Mouse (Mus musculus) neural tube, embryonic 14.5 days (tissue): ENCODE data around the gene Nfib. TPM values are rescaled to one million over a fixed set of nuclear protein-coding genes. Genes with fewer than 3 reads are reported as not detected.

ENCODE experiments used
- ATAC-seq: fragments of 200-750 bp; cut with Nextera tagmentation; 2 replicates; pipeline ENCODE4 v1.8.0; 2017; ENCODE audit warnings: low read depth, mild to moderate bottlenecking, moderate TSS enrichment, moderate library complexity
- H3K27ac ChIP-seq: fragments of 300-500 bp; sonication (generic); 2 replicates; pipeline ENCODE4 v1.5.1; 2014; ENCODE audit warnings: low read depth, mild to moderate bottlenecking, control low read depth, low read length, moderate library complexity, mixed read lengths
- H3K27me3 ChIP-seq: fragments of 300-500 bp; sonication (generic); 2 replicates; pipeline ENCODE4 v1.6.1; 2014; ENCODE audit warnings: low read length; ENCODE audit not compliant: control insufficient read depth, insufficient read depth
- H3K36me3 ChIP-seq: fragments of 300-500 bp; sonication (generic); 2 replicates; pipeline ENCODE4 v1.6.1; 2014; ENCODE audit warnings: low read length, mixed read lengths; ENCODE audit not compliant: control insufficient read depth, insufficient read depth
- H3K4me1 ChIP-seq: fragments of 300-500 bp; sonication (generic); 2 replicates; pipeline ENCODE4 v1.6.1; 2014; ENCODE audit warnings: low read length; ENCODE audit not compliant: control insufficient read depth, insufficient read depth
- H3K4me2 ChIP-seq: fragments of 300-500 bp; sonication (generic); 2 replicates; pipeline ENCODE4 v1.6.1; 2014; ENCODE audit warnings: mild to moderate bottlenecking, low read depth, low read length, control low read depth
- H3K4me3 ChIP-seq: fragments of 300-500 bp; sonication (generic); 2 replicates; pipeline ENCODE4 v1.5.1; 2014; ENCODE audit warnings: low read depth, low read length, control low read depth, mixed read lengths
- H3K9ac ChIP-seq: fragments of 300-500 bp; sonication (generic); replicated peaks from 2 replicates; pipeline ENCODE4 v1.6.1; 2014; ENCODE audit warnings: low read depth, mild to moderate bottlenecking, control low read depth, low read length, mixed read lengths
- H3K9me3 ChIP-seq: fragments of 300-500 bp; sonication (generic); 2 replicates; pipeline ENCODE4 v1.6.1; 2016; ENCODE audit warnings: low read length; ENCODE audit not compliant: control insufficient read depth
- WGBS: fragments of 180-500 bp; shearing (Covaris S2); extraction: QIAGEN DNeasy Blood & Tissue Kit; methylation state at CpG from one replicate; pipeline ENCODE4 v1.1.7; 2014; 5-methylcytosine and 5-hydroxymethylcytosine counted together
- polyA plus RNA-seq: library from polyadenylated mRNA; unstranded; fragments of >200 nt; fragmentation: Nextera tagmentation; extraction: Ambion mirVana; gene quantifications from 2 replicates; pipeline ENCODE4 v1.2.1, GENCODE M21; 2014

Nfib gene
- polyA plus RNA-seq, 1 experiment from 2014 or later = 111 TPM

- Histone ChIP-seq H3K27ac (no peak overlapping the region), H3K36me3 (no peaks in the 10 kb centered on the region), H3K4me2 (no peak overlapping the region), H3K9me3 (no peaks in the 10 kb centered on the region), H3K27me3 (no peaks in the 10 kb centered on the region), H3K4me1 (peaks cover 3% of the 10 kb centered on the region; the same call in 1 of the 2 replicates), H3K9ac (no peak overlapping the region), H3K4me3 (no peak overlapping the region)
- 77% methylated on average over 4 of the region's 4 CpGs for WGBS
- ATAC-seq = no peak
These were observed 345.5 kb downstream of the Nfib start for GRCm38 (mm10) chr4:82360081-82360511.

- H3K36me3 ChIP-seq = no peaks in the 10 kb centered on the region
- ATAC-seq = no peak
- no peak overlapping the region for H3K27ac ChIP-seq
- no peak overlapping the region for H3K4me2 ChIP-seq
- 88% methylated on average over 3 of the region's 3 CpGs for WGBS
- peaks cover 3% of the 10 kb centered on the region; the same call in 1 of the 2 replicates for H3K4me1 ChIP-seq
- no peaks in the 10 kb centered on the region for H3K9me3 ChIP-seq
- H3K4me3 ChIP-seq = no peak overlapping the region
- H3K9ac ChIP-seq = no peak overlapping the region
- H3K27me3 ChIP-seq = no peaks in the 10 kb centered on the region
These were observed 346.4 kb downstream of the Nfib start for GRCm38 (mm10) chr4:82359110-82359509.

GRCm38 (mm10) chr4:82349006-82349405 lies 356.5 kb downstream of the Nfib start:
- no peak overlapping the region for H3K4me3 ChIP-seq
- H3K9ac ChIP-seq = no peak overlapping the region
- no peaks in the 10 kb centered on the region for H3K27me3 ChIP-seq
- H3K36me3 ChIP-seq = 0 out of 2 replicates have a peak, but pooled peaks cover 4% of the 10 kb centered on the region
- no peak for ATAC-seq
- H3K4me2 ChIP-seq = no peak overlapping the region
- H3K4me1 ChIP-seq = peaks cover 10% of the 10 kb centered on the region
- no peaks in the 10 kb centered on the region for H3K9me3 ChIP-seq
- WGBS = 95% methylated on average over 1 of the region's 1 CpGs
- H3K27ac ChIP-seq = no peak overlapping the region

GRCm38 (mm10) chr4:82344787-82345186 lies 360.8 kb downstream of the Nfib start:
- ATAC-seq = peak; percentile 83
- H3K36me3 ChIP-seq = 0 out of 2 replicates have a peak, but pooled peaks cover under 1% of the 10 kb centered on the region
- H3K4me2 ChIP-seq = no peak overlapping the region
- WGBS = 3% methylated on average over 4 of the region's 4 CpGs
- H3K4me3 ChIP-seq = no peak overlapping the region
- H3K27me3 ChIP-seq = no peaks in the 10 kb centered on the region
- H3K4me1 ChIP-seq = peaks cover 19% of the 10 kb centered on the region
- H3K9ac ChIP-seq = no peak overlapping the region
- no peaks in the 10 kb centered on the region for H3K9me3 ChIP-seq
- no peak overlapping the region for H3K27ac ChIP-seq

- ATAC-seq = no peak; the same call in 1 of the 2 replicates
- H3K27me3 ChIP-seq = no peaks in the 10 kb centered on the region
- H3K27ac ChIP-seq = no peak overlapping the region
- peaks cover 19% of the 10 kb centered on the region for H3K4me1 ChIP-seq
- WGBS = 55% methylated on average over 6 of the region's 6 CpGs
- H3K4me2 ChIP-seq = no peak overlapping the region
- no peaks in the 10 kb centered on the region for H3K9me3 ChIP-seq
- H3K36me3 ChIP-seq = no peaks in the 10 kb centered on the region
- H3K9ac ChIP-seq = no peak overlapping the region
- no peak overlapping the region for H3K4me3 ChIP-seq
These were observed 361.3 kb downstream of the Nfib start for GRCm38 (mm10) chr4:82344224-82344623.

- H3K27ac ChIP-seq = no peak overlapping the region
- ATAC-seq = no peak
- WGBS = 89% methylated on average over 6 of the region's 6 CpGs
These were observed 366.6 kb downstream of the Nfib start for GRCm38 (mm10) chr4:82338930-82339329.

GRCm38 (mm10) chr4:82338481-82338880 lies 367.1 kb downstream of the Nfib start:
- H3K4me3 ChIP-seq = no peak overlapping the region
- H3K9ac ChIP-seq = no peak overlapping the region
- H3K4me1 ChIP-seq = peaks cover 11% of the 10 kb centered on the region
- H3K9me3 ChIP-seq = no peaks in the 10 kb centered on the region
- no peak overlapping the region for H3K4me2 ChIP-seq
- 45% methylated on average over 3 of the region's 3 CpGs for WGBS
- no peak overlapping the region for H3K27ac ChIP-seq
- no peaks in the 10 kb centered on the region for H3K36me3 ChIP-seq
- no peak for ATAC-seq
- H3K27me3 ChIP-seq = no peaks in the 10 kb centered on the region

More at GRCm38 (mm10) chr4:82338930-82339329, 366.6 kb downstream of the Nfib start:
- H3K4me3 ChIP-seq = no peak overlapping the region
- peaks cover 11% of the 10 kb centered on the region for H3K4me1 ChIP-seq
- no peaks in the 10 kb centered on the region for H3K27me3 ChIP-seq
- H3K4me2 ChIP-seq = no peak overlapping the region
- no peaks in the 10 kb centered on the region for H3K36me3 ChIP-seq
- H3K9ac ChIP-seq = no peak overlapping the region
- no peaks in the 10 kb centered on the region for H3K9me3 ChIP-seq

GRCm38 (mm10) chr4:82336951-82337381 lies 368.6 kb downstream of the Nfib start:
- Histone ChIP-seq H3K9me3 (no peaks in the 10 kb centered on the region), H3K4me1 (peaks cover 10% of the 10 kb centered on the region), H3K4me2 (no peak overlapping the region), H3K36me3 (no peaks in the 10 kb centered on the region), H3K27me3 (no peaks in the 10 kb centered on the region), H3K9ac (no peak overlapping the region), H3K4me3 (no peak overlapping the region), H3K27ac (0 out of 2 replicates have a peak overlapping the region, but pooled peaks have one; percentile 1)
- WGBS = 58% methylated on average over 11 of the region's 11 CpGs
- ATAC-seq = peak; percentile 46; the same call in 1 of the 2 replicates

- Histone ChIP-seq H3K4me1 (peaks cover 2% of the 10 kb centered on the region; the same call in 1 of the 2 replicates), H3K27ac (no peak overlapping the region), H3K27me3 (no peaks in the 10 kb centered on the region), H3K9me3 (no peaks in the 10 kb centered on the region), H3K4me3 (no peak overlapping the region), H3K36me3 (no peaks in the 10 kb centered on the region), H3K9ac (no peak overlapping the region), H3K4me2 (no peak overlapping the region)
- no peak for ATAC-seq
- WGBS = 83% methylated on average over 4 of the region's 4 CpGs
These were observed 370.2 kb downstream of the Nfib start for GRCm38 (mm10) chr4:82335266-82335865.
